Mouse (Mus musculus) cortical plate, adult 2 months (tissue): ENCODE data around the gene Tom1.

Experiments used
- CTCF ChIP-seq: fragments of 200-500 bp; IDR thresholded peaks from 2 replicates; pipeline ENCODE4 v1.5.1; 2011; ENCODE audit warnings: mild to moderate bottlenecking, control low read depth, low read length; ENCODE audit not compliant: insufficient read depth; ENCODE audit errors: extremely low read depth
- POLR2A ChIP-seq: fragments of 200-500 bp; IDR thresholded peaks from 2 replicates; pipeline ENCODE4 v1.6.1; 2011; ENCODE audit warnings: mild to moderate bottlenecking, low read length, control low read depth; ENCODE audit not compliant: insufficient read depth; ENCODE audit errors: extremely low read depth

GRCm38 (mm10) chr8:75071627-75072346, 38.3 kb downstream of the Tom1 start:
- TF ChIP-seq POLR2A = no peak
- TF ChIP-seq CTCF = peak; percentile 98
